Mouse (Mus musculus) G1E (cell line): ENCODE data around the gene Col4a1.

Source experiments
- CTCF ChIP-seq: IDR thresholded peaks from 2 replicates; pipeline ENCODE4 v1.5.1; 2012; ENCODE audit warnings: low read depth, low read length, inconsistent platforms, mixed read lengths
- GATA1 ChIP-seq: IDR thresholded peaks from 2 replicates; pipeline ENCODE4 v1.6.1; 2012; ENCODE audit warnings: borderline replicate concordance, low read length, inconsistent platforms, mixed read lengths
- TAL1 ChIP-seq: conservative IDR thresholded peaks from 2 replicates; pipeline ENCODE4 v1.6.1; 2012; ENCODE audit warnings: low read depth, low read length, inconsistent platforms, mixed read lengths

DNA sequence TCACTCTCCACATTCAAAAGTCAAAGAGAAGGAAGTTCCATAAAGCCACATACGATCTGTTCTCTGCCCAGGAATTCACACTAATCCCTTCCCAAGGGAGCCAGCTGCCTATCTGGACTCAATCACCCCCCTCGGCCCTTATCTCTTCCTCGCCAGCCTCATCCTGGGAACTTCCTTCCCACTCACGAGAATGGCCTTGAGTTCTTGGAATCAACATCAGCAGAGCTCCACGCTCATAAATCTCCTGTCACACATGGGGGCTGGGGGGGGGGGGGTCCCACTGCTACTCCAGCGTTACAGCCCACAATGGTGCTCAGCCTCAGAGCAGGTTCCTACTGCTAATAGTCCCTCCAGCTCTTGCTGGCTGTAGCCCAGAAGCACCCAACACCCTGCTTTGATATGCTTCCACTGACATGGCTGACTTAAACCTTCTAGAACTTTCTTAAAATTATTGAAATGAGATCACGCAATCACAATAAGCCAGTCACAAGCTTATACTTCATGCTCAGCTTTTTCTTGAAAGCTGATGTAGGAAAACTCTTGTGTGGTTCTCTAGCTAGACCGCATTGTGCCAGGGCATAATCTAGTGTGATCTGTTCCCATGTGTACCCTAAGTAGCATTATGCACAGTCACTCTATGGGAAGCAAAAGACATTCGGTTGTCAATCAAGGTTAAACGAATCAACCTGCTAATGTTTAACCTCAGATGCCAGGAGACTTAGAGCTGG is 78.3 kb downstream of the Col4a1 start:
- TF ChIP-seq CTCF = no peak
- TF ChIP-seq GATA1 = no peak
- TF ChIP-seq TAL1 = no peak
